Mouse (Mus musculus) yolk sac, embryonic 10.5 days (tissue): Measurements from ENCODE around the gene Gnaz.
"Not testable (repeated sequence)": the region's sequence is repeated elsewhere in the genome, so short reads cannot be mapped to it uniquely, and the experiment has no call there.

Experiments used
- DNase-seq: peaks from one replicate; pipeline ENCODE4 v3.0.0-alpha.2; 2017; ENCODE audit warnings: low spot score

Gnaz gene

GRCm38 (mm10) chr10:75030234-75030633 lies 63.3 kb downstream of the Gnaz start:
- DNase-seq: no peak

- no peak for DNase-seq
Observed at GRCm38 (mm10) chr10:75031345-75032114, 64.6 kb downstream of the Gnaz start.

- DNase-seq: no peak
Observed at GRCm38 (mm10) chr10:75032395-75032794, 65.4 kb downstream of the Gnaz start, which contains the start of gene Rsph14. Gene Rsph14, minus strand, starts transcription at chr10:75032586.

GRCm38 (mm10) chr10:75036883-75037379 lies 70.0 kb downstream of the Gnaz start, which contains the start of gene Rab36:
Gene Rab36, plus strand, starts transcription at chr10:75037058.
- peak; percentile 98 for DNase-seq

- DNase-seq: not testable (repeated sequence)
Observed at GRCm38 (mm10) chr10:75042060-75042459, 75.1 kb downstream of the Gnaz start.

GRCm38 (mm10) chr10:75044459-75044858 lies 77.5 kb downstream of the Gnaz start:
- DNase-seq: no peak

GRCm38 (mm10) chr10:75045831-75046230 lies 78.9 kb downstream of the Gnaz start:
- DNase-seq: no peak

- no peak for DNase-seq
Observed at GRCm38 (mm10) chr10:75048711-75049110, 81.7 kb downstream of the Gnaz start.

- no peak for DNase-seq
Observed at GRCm38 (mm10) chr10:75051364-75052074, 84.5 kb downstream of the Gnaz start.

- DNase-seq: no peak
Observed at GRCm38 (mm10) chr10:75052902-75053301, 85.9 kb downstream of the Gnaz start.

- no peak for DNase-seq
Observed at GRCm38 (mm10) chr10:75053655-75054054, 86.7 kb downstream of the Gnaz start.

- no peak for DNase-seq
Observed at GRCm38 (mm10) chr10:75054125-75054524, 87.1 kb downstream of the Gnaz start.

- no peak for DNase-seq
Observed at GRCm38 (mm10) chr10:75055672-75056071, 88.7 kb downstream of the Gnaz start.

- no peak for DNase-seq
Observed at GRCm38 (mm10) chr10:75056255-75056654, 89.3 kb downstream of the Gnaz start.

- DNase-seq: no peak
Observed at GRCm38 (mm10) chr10:75058336-75058735, 91.4 kb downstream of the Gnaz start.

- no peak for DNase-seq
Observed at GRCm38 (mm10) chr10:75058761-75059395, 91.9 kb downstream of the Gnaz start.

- DNase-seq: peak; percentile 73
Observed at GRCm38 (mm10) chr10:75059396-75059795, 92.4 kb downstream of the Gnaz start.

GRCm38 (mm10) chr10:75060217-75060842 lies 93.4 kb downstream of the Gnaz start, which contains the start of gene Bcr:
Gene Bcr, plus strand, starts transcription at chr10:75060592.
- peak; percentile 84 for DNase-seq

GRCm38 (mm10) chr10:75060843-75061235 lies 93.9 kb downstream of the Gnaz start:
- DNase-seq: peak; percentile 38

- peak; percentile 33 for DNase-seq
Observed at GRCm38 (mm10) chr10:75061341-75062188, 94.6 kb downstream of the Gnaz start.

- DNase-seq: no peak
Observed at GRCm38 (mm10) chr10:75062189-75062561, 95.2 kb downstream of the Gnaz start.
